Mouse (Mus musculus) fat pad, adult 2 months (tissue): Measurements from ENCODE around the gene Gpr137.
"Not testable (repeated sequence)": the region's sequence is repeated elsewhere in the genome, so short reads cannot be mapped to it uniquely, and the experiment has no call there.

ENCODE experiments used
- DNase-seq: peaks from one replicate; pipeline ENCODE4 v3.0.0-alpha.2; 2011; ENCODE audit warnings: low read depth, low spot score; ENCODE audit errors: extremely low read depth

Gene Gpr137

DNA sequence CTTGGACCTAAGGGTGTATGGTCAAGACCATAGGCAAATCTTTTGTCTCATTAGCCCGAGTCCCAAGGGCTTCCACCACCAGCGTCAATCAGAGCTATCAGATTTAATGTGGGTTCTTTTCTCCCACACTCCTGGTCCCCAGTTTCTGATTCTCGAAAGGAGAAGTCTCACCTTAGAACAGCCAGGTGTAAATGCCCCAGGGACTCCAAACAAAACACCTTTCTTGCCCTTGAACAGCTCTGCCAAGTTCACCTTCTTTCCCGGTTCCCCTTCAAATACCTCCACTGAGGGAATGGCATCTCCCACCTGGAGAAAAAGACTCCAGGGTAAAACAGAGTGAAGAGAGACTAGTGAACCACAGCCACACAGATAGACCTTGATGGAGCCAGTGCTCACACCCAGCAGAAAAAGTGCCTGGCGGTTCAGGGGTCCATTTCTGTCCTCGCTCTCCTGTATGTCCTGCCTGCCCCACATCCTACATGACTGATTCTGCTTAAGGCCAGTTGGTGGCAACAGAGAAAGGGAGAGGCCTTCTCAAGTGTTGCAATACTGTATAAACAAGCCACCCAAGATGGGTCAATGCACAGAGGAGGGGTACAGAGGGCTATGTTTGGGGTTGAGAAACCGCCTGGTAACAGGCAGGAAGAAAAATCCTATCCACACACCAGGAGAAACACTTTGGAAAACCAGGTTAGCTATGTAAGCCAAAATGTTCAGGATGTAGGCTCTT lies 34.3 kb downstream of the Gpr137 start:
- no peak for DNase-seq

DNA sequence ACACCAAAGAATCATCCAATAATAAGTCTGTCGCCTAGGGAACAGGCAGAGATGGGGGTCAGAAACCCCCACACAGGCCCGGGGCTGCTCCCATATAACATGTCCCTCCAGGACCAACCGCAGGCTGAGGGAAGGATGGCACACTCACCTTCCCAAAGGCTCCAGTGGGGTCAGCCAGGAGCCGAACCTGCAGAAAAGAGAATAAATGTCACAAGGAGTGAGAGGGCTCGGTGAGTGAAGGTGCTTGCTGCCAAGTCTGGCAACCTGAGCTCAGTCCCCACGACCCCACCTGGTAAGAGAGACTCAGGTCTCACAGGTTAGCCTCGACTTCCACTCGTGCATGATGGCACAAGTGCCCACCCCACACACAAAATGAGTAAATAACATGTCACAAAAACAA lies 35.2 kb downstream of the Gpr137 start:
- DNase-seq: no peak

- no peak for DNase-seq
Measured at GRCm38 (mm10) chr19:6906199-6906598, 36.1 kb downstream of the Gpr137 start.

- no peak for DNase-seq
Measured at GRCm38 (mm10) chr19:6905498-6906159, 36.7 kb downstream of the Gpr137 start.

GRCm38 (mm10) chr19:6904846-6905245 lies 37.4 kb downstream of the Gpr137 start:
- DNase-seq: no peak

DNA sequence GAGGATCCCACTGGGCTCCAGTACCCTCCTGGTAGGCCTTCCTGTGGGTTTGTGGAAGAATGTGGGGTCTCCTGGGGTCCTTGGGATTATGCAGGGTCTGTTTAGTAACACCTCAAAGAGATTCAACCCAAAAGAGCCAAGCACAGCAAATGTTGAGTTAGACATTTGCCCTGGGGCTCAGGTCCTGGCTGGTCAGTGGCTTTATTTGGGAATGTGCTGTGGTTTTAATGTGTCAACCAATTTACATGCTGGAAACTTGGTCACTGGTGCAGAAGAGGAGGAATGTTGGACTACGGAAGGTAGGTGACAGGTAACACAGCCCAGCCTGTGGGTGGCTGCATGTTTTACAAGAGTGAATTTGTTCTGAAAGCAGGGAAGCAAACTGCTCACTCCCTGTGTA lies 39.2 kb downstream of the Gpr137 start:
- no peak for DNase-seq

- DNase-seq: no peak
Measured at GRCm38 (mm10) chr19:6899641-6900040, 42.6 kb downstream of the Gpr137 start.

- DNase-seq: not testable (repeated sequence)
Measured at GRCm38 (mm10) chr19:6895608-6896305, 46.5 kb downstream of the Gpr137 start.

DNA sequence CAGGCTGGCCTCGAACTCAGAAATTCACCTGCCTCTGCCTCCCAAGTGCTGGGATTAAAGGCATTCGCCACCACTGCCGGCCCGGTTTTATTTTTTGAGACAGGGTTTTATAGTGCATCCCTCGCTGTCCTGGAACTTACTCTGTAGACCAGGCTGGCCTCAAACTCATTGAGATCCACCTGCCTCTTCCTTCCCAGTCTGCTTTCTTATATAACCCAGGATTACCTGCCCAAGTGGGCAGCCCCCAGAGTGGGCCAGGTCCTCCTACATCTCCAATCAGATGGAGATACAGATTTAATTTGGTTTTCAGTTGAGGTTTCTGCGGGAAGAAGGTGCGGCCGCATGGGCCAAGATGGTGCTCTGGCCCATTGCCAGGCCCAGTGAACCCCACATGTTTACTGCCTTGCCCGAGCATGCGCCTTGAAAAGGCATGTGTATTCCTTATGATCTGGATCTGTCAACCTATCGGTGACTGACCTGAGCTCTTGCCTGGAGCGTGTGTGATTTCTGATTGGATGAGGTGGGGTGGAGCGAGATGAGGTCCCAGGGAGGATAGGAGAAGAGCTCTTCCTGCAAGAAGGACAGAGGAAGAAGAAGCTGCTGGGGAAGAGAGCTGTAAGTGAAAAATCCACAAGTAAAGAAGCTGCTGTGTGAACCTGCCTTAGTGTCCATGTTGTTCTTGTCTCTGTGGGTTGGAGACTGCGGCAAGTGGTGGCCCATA lies 48.4 kb downstream of the Gpr137 start:
- no peak for DNase-seq

GRCm38 (mm10) chr19:6892512-6892911 lies 49.8 kb downstream of the Gpr137 start:
- DNase-seq: no peak
